Mouse (Mus musculus) small intestine, adult 2 months (tissue): ENCODE data around the gene Stat5b. TPM values are rescaled to one million over a fixed set of nuclear protein-coding genes. Genes with fewer than 3 reads are reported as not detected.

Experiments used
- H3K27ac ChIP-seq: fragments of 200-500 bp; 2 replicates; pipeline ENCODE4 v1.5.1; 2012; ENCODE audit warnings: low read depth, low read length, control low read depth, inconsistent platforms; ENCODE audit not compliant: insufficient read depth
- H3K27me3 ChIP-seq: fragments of 200-500 bp; 2 replicates; pipeline ENCODE4 v1.6.1; 2012; ENCODE audit warnings: mild to moderate bottlenecking, moderate library complexity, low read length, inconsistent platforms; ENCODE audit not compliant: control insufficient read depth, insufficient read depth
- H3K36me3 ChIP-seq: fragments of 200-500 bp; 2 replicates; pipeline ENCODE4 v1.6.1; 2012; ENCODE audit warnings: mild to moderate bottlenecking, low read length, control low read depth, inconsistent platforms; ENCODE audit not compliant: control insufficient read depth, insufficient read depth
- H3K4me1 ChIP-seq: fragments of 200-500 bp; 2 replicates; pipeline ENCODE4 v1.6.1; 2012; ENCODE audit warnings: low read length, inconsistent platforms, mixed read lengths; ENCODE audit not compliant: control insufficient read depth, insufficient read depth, insufficient read length
- H3K4me3 ChIP-seq: fragments of 200-500 bp; 2 replicates; pipeline ENCODE4 v1.5.1; 2012; ENCODE audit warnings: low read depth, mild to moderate bottlenecking, control low read depth, inconsistent platforms, low read length, moderate library complexity
- CTCF ChIP-seq: fragments of 200-500 bp; IDR thresholded peaks from 2 replicates; pipeline ENCODE4 v1.5.1; 2012; ENCODE audit warnings: low read depth, mild to moderate bottlenecking, control low read depth, inconsistent platforms, low read length, moderate library complexity, mixed read lengths; ENCODE audit not compliant: insufficient replicate concordance, insufficient read length; ENCODE audit errors: extremely low read depth
- POLR2A ChIP-seq: fragments of 200-500 bp; IDR thresholded peaks from 2 replicates; pipeline ENCODE4 v1.6.1; 2012; ENCODE audit warnings: low read depth, mild to moderate bottlenecking, control low read depth, inconsistent platforms, low read length, moderate library complexity
- WGBS: fragments of 180-500 bp; shearing (Covaris S2); methylation state at CpG from one replicate; pipeline ENCODE4 v1.1.7; 2018; 5-methylcytosine and 5-hydroxymethylcytosine counted together
- polyA plus RNA-seq: library from polyadenylated mRNA; depleted of rRNA; stranded (reverse); fragments of >200 nt; gene quantifications from 2 replicates; pipeline ENCODE4 v1.2.3, GENCODE M21; 2012

The Stat5b gene
- polyA plus RNA-seq, 1 experiment: 9.6 TPM

GRCm38 (mm10) chr11:100824496-100824895, 26.0 kb downstream of the Stat5b start:
- H3K27ac ChIP-seq: no peak overlapping the region
- TF ChIP-seq CTCF (no peak), POLR2A (no peak)
- 79% methylated on average over 7 of the region's 7 CpGs for WGBS

DNA sequence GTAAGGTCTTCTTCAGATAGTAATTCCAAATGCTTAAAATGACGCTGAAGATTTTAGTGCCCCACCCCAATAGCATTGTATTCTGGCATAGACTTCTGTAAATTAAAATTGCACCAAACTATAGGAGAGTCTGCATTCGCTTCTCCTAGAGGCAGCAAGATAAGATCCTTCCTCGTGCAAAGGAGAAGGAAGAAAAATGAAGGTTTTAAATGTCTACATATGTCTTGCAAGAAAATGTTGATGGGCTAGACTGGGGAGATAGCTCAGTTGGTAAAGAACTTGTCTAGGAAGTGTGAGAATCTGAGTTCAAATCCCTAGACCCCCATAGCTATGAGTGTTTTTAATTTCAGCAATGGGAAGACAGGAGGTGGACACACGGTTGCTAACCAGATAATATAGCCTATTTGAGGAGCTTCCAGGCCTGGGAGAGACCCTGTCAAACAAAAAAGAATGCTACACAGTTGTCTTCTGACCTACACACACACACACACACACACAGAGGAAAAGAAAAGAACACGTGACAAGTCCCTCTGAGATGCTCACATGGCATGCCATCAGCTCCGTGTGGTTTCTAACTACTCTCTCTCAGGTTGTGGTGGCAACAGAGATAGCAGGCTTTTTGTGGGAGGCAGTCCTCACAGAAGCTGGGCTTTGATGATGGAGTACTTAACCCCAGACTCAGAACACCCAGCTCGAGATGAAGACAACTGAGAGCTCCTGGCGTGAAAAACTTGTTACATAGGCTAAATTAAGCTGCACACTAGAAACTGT, 26.8 kb downstream of the Stat5b start:
- H3K27ac ChIP-seq: no peak overlapping the region
- peaks cover 8% of the 10 kb centered on the region for H3K4me1 ChIP-seq
- no peaks in the 10 kb centered on the region for H3K27me3 ChIP-seq
- no peak overlapping the region for H3K4me3 ChIP-seq
- TF ChIP-seq CTCF (no peak), POLR2A (no peak)
- WGBS: 73% methylated on average over 8 of the region's 8 CpGs
- H3K36me3 ChIP-seq: no peaks in the 10 kb centered on the region

More at GRCm38 (mm10) chr11:100824496-100824895, 26.0 kb downstream of the Stat5b start:
- H3K27me3 ChIP-seq: no peaks in the 10 kb centered on the region
- H3K36me3 ChIP-seq: no peaks in the 10 kb centered on the region
- peaks cover 11% of the 10 kb centered on the region for H3K4me1 ChIP-seq
- no peak overlapping the region for H3K4me3 ChIP-seq

- peak overlapping the region; percentile 78 for H3K27ac ChIP-seq
- H3K27me3 ChIP-seq: no peaks in the 10 kb centered on the region
- H3K36me3 ChIP-seq: no peaks in the 10 kb centered on the region
- peaks cover 6% of the 10 kb centered on the region; the same call in 1 of the 2 replicates for H3K4me1 ChIP-seq
- TF ChIP-seq CTCF (no peak), POLR2A (peak; percentile 46; the same call in 1 of the 2 replicates)
- 60% methylated on average over 12 of the region's 12 CpGs for WGBS
- H3K4me3 ChIP-seq: peak overlapping the region; percentile 59
These were observed 28.2 kb downstream of the Stat5b start for GRCm38 (mm10) chr11:100822365-100822764.

GRCm38 (mm10) chr11:100821605-100822220, 28.8 kb downstream of the Stat5b start:
- peaks cover 6% of the 10 kb centered on the region; the same call in 1 of the 2 replicates for H3K4me1 ChIP-seq
- peak overlapping the region; percentile 78; the same call in 1 of the 2 replicates for H3K27ac ChIP-seq
- no peak for TF ChIP-seq CTCF
- TF ChIP-seq POLR2A: no peak
- WGBS: 84% methylated on average over 13 of the region's 13 CpGs
- H3K4me3 ChIP-seq: no peak overlapping the region; the same call in 1 of the 2 replicates
- H3K36me3 ChIP-seq: no peaks in the 10 kb centered on the region
- no peaks in the 10 kb centered on the region for H3K27me3 ChIP-seq

GRCm38 (mm10) chr11:100820047-100820446, 30.5 kb downstream of the Stat5b start:
- 92% methylated on average over 8 of the region's 8 CpGs for WGBS
- no peak for TF ChIP-seq CTCF
- TF ChIP-seq POLR2A: no peak
- H3K4me1 ChIP-seq: peaks cover 8% of the 10 kb centered on the region; the same call in 1 of the 2 replicates

DNA sequence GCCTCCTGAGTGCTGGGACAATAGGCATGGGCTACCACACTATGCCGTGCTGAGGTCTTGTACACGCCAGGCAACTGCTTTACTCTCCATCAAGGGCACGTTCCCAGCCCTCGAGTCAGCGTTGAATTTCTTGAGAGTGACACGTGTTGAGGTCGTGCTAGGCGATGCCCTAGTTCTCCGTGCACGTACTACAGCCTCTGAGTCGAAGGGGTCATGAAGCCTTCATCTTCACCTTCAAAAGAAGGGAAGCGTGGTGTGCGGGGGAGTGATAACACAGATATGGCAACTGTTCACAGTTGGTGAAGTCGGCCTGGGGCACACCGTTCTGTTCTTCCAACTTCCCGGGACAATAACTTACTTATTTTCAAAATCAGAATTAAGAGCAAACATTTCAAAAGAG, 30.9 kb downstream of the Stat5b start:
- Histone ChIP-seq H3K27ac (no peak overlapping the region), H3K27me3 (no peaks in the 10 kb centered on the region), H3K4me3 (no peak overlapping the region)

More at GRCm38 (mm10) chr11:100820047-100820446, 30.5 kb downstream of the Stat5b start:
- no peak overlapping the region for H3K27ac ChIP-seq
- H3K36me3 ChIP-seq: no peaks in the 10 kb centered on the region
- no peaks in the 10 kb centered on the region for H3K27me3 ChIP-seq
- no peak overlapping the region for H3K4me3 ChIP-seq

DNA sequence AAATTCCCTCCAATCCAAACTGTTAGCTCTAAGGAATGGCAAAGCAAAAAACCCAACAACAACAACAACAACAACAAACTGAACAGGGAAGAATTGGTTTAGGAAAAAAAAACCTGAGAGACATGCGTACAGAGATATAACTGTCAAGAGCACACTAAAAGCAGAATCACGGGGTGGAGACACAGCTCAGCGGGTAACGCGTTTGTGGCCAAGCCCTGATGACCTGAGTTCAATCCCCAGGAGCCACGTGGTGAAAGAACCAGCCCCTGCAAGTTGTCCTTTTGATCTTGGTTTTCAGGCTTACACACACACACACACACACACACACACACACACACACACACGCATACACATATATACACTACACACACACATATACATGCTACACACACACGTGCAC, 31.5 kb downstream of the Stat5b start:
- Histone ChIP-seq H3K36me3 (no peaks in the 10 kb centered on the region), H3K4me1 (peaks cover 7% of the 10 kb centered on the region; the same call in 1 of the 2 replicates), H3K27me3 (no peaks in the 10 kb centered on the region), H3K27ac (no peak overlapping the region), H3K4me3 (no peak overlapping the region)
- 65% methylated on average over 8 of the region's 8 CpGs for WGBS
- no peak for TF ChIP-seq CTCF
- no peak for TF ChIP-seq POLR2A

More for the DNA sequence above, 30.9 kb downstream of the Stat5b start:
- Histone ChIP-seq H3K36me3 (no peaks in the 10 kb centered on the region), H3K4me1 (peaks cover 8% of the 10 kb centered on the region; the same call in 1 of the 2 replicates)
- TF ChIP-seq POLR2A (no peak), CTCF (no peak)
- 95% methylated on average over 16 of the region's 16 CpGs for whole genome bisulfite sequencing
